Mouse (Mus musculus): ENCODE measurements around the gene Cracr2a. TPM values are rescaled to one million over a fixed set of nuclear protein-coding genes. Genes with fewer than 3 reads are reported as not detected.

The Cracr2a gene
- polyA plus RNA-seq, 1 experiment, result 0.01 TPM

- no peak overlapping the region for H3K4me3 ChIP-seq (ENCODE audit: insufficient read depth, poor library complexity, severe bottlenecking)
- no peaks in the 10 kb centered on the region for H3K79me3 ChIP-seq (ENCODE audit: low read depth)
- no peak overlapping the region for H3ac ChIP-seq (ENCODE audit: control insufficient read depth, insufficient read length, low read depth)
- peaks cover 3% of the 10 kb centered on the region for H3K27me3 ChIP-seq (ENCODE audit: control insufficient read depth, insufficient read depth, insufficient read length)
- TF ChIP-seq MYOD1 (IDR thresholded peaks at IDR 0.05; ENCODE audit: control insufficient read depth, insufficient read length, low read depth) (no peak), CEBPB (IDR thresholded peaks at IDR 0.05; ENCODE audit: low read depth) (no peak), USF1 (IDR thresholded peaks at IDR 0.05; ENCODE audit: low read depth) (no peak), MYOG (IDR thresholded peaks at IDR 0.05; ENCODE audit: control insufficient read depth, extremely low read depth, insufficient read length) (no peak), FOSL1 (IDR thresholded peaks at IDR 0.05; ENCODE audit: insufficient read depth, low read length, poor library complexity, severe bottlenecking) (no peak), CTCF (IDR thresholded peaks at IDR 0.05; ENCODE audit: control insufficient read depth, insufficient read depth, insufficient read length) (no peak), MAX (IDR thresholded peaks at IDR 0.05) (no peak)
- H3K36me3 ChIP-seq (ENCODE audit: control insufficient read depth, insufficient read depth), result no peaks in the 10 kb centered on the region
- no peaks in the 10 kb centered on the region for H3K79me2 ChIP-seq (ENCODE audit: control insufficient read depth, insufficient read depth)
Measured at GRCm38 (mm10) chr6:127537035-127537434, 24.1 kb upstream of the Cracr2a start.

DNA sequence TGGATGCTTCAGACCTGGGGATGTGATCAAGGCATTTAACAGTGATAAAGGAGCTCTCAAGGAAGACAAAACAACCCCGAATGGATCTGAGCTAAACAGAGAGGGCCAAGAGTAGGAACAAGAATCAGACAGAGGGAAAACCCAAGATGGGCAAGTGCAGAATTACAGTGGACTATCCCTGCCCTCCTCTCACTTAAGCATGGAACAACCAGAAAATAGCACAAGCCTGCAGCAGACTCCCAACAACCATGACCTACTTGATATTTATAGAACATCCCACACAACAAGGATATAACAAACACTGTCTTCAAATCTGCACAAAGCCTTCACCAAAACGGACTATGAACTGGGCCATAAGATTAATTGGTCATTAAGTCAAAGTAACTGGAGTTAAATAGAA, 23.0 kb upstream of the Cracr2a start:
- no peak overlapping the region for H3ac ChIP-seq (ENCODE audit: control insufficient read depth, insufficient read length, low read depth)
- TF ChIP-seq MYOD1 (IDR thresholded peaks at IDR 0.05; ENCODE audit: control insufficient read depth, insufficient read length, low read depth) (no peak), FOSL1 (IDR thresholded peaks at IDR 0.05; ENCODE audit: insufficient read depth, low read length, poor library complexity, severe bottlenecking) (no peak), MYOG (IDR thresholded peaks at IDR 0.05; ENCODE audit: control insufficient read depth, extremely low read depth, insufficient read length) (no peak)
- no peaks in the 10 kb centered on the region for H3K79me3 ChIP-seq (ENCODE audit: low read depth)
- H3K36me3 ChIP-seq (ENCODE audit: control insufficient read depth, insufficient read depth), result no peaks in the 10 kb centered on the region
- no peaks in the 10 kb centered on the region for H3K79me2 ChIP-seq (ENCODE audit: control insufficient read depth, insufficient read depth)
- H3K4me3 ChIP-seq (ENCODE audit: insufficient read depth, poor library complexity, severe bottlenecking), result no peak overlapping the region
- H3K27me3 ChIP-seq (ENCODE audit: control insufficient read depth, insufficient read depth, insufficient read length), result peaks cover 3% of the 10 kb centered on the region

- Histone ChIP-seq H3K27me3 (ENCODE audit: control insufficient read depth, insufficient read depth, insufficient read length) (peaks cover 6% of the 10 kb centered on the region), H3ac (ENCODE audit: control insufficient read depth, insufficient read length, low read depth) (no peak overlapping the region), H3K36me3 (ENCODE audit: control insufficient read depth, insufficient read depth) (no peaks in the 10 kb centered on the region), H3K79me3 (ENCODE audit: low read depth) (no peaks in the 10 kb centered on the region), H3K4me3 (ENCODE audit: insufficient read depth, poor library complexity, severe bottlenecking) (no peak overlapping the region), H3K79me2 (ENCODE audit: control insufficient read depth, insufficient read depth) (no peaks in the 10 kb centered on the region)
- no peak for TF ChIP-seq MYOD1 (IDR thresholded peaks at IDR 0.05; ENCODE audit: control insufficient read depth, insufficient read length, low read depth)
Measured at GRCm38 (mm10) chr6:127539226-127539625, 21.9 kb upstream of the Cracr2a start.

DNA sequence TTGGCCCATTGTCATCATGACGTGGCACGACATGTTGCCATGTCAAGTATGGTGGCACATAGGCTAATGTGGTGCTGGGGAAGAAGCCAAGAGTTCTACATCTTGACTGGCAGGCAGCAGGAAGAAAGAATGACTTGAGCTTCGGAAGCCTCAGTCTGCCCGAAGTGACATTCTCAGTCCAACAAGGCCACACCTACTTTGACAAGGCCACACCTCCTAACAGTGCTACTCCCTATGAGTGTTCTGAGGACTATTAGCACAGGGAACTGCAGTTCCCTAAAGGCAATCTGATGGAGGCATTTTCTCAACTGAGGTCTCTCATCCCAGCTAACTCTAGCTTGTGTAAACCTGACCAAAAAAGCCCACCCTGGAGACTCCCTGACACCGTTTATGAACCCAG, 21.5 kb upstream of the Cracr2a start:
- Histone ChIP-seq H3K36me3 (ENCODE audit: control insufficient read depth, insufficient read depth) (no peaks in the 10 kb centered on the region), H3K4me3 (ENCODE audit: insufficient read depth, poor library complexity, severe bottlenecking) (no peak overlapping the region), H3K27me3 (ENCODE audit: control insufficient read depth, insufficient read depth, insufficient read length) (peaks cover 6% of the 10 kb centered on the region), H3ac (ENCODE audit: control insufficient read depth, insufficient read length, low read depth) (no peak overlapping the region), H3K79me2 (ENCODE audit: control insufficient read depth, insufficient read depth) (no peaks in the 10 kb centered on the region), H3K79me3 (ENCODE audit: low read depth) (no peaks in the 10 kb centered on the region)
- TF ChIP-seq MYOD1 (IDR thresholded peaks at IDR 0.05; ENCODE audit: control insufficient read depth, insufficient read length, low read depth) (no peak), MYOG (IDR thresholded peaks at IDR 0.05; ENCODE audit: control insufficient read depth, extremely low read depth, insufficient read length) (no peak), CEBPB (IDR thresholded peaks at IDR 0.05; ENCODE audit: low read depth) (no peak), USF1 (IDR thresholded peaks at IDR 0.05; ENCODE audit: low read depth) (no peak)

DNA sequence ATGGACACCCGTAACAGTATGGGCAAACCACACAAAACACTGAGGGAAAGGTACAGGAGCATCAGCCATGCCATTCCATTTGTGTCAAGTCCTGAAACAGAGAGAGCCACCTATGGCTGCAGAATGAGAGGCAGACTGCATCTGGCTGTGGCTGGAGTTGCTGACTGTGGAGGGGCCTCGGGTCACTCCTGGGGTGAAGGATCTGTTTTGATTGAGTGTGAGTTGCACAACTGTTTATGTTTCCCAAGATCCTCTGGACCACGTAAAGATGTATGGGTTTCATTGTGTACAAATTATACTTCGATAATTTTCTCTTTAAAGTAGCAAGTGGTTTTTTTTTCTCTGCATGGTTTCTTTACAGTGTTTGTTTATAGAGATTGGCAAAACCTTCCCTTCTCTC, 20.6 kb upstream of the Cracr2a start:
- Histone ChIP-seq H3K4me3 (ENCODE audit: insufficient read depth, poor library complexity, severe bottlenecking) (no peak overlapping the region), H3K79me3 (ENCODE audit: low read depth) (no peaks in the 10 kb centered on the region), H3ac (ENCODE audit: control insufficient read depth, insufficient read length, low read depth) (no peak overlapping the region), H3K36me3 (ENCODE audit: control insufficient read depth, insufficient read depth) (no peaks in the 10 kb centered on the region), H3K27me3 (ENCODE audit: control insufficient read depth, insufficient read depth, insufficient read length) (peaks cover 6% of the 10 kb centered on the region), H3K79me2 (ENCODE audit: control insufficient read depth, insufficient read depth) (no peaks in the 10 kb centered on the region)
- TF ChIP-seq USF1 (IDR thresholded peaks at IDR 0.05; ENCODE audit: low read depth) (no peak), MYOD1 (IDR thresholded peaks at IDR 0.05; ENCODE audit: control insufficient read depth, insufficient read length, low read depth) (no peak), FOSL1 (IDR thresholded peaks at IDR 0.05; ENCODE audit: insufficient read depth, low read length, poor library complexity, severe bottlenecking) (no peak), CEBPB (IDR thresholded peaks at IDR 0.05; ENCODE audit: low read depth) (no peak), CTCF (IDR thresholded peaks at IDR 0.05; ENCODE audit: control insufficient read depth, insufficient read depth, insufficient read length) (no peak), MAX (IDR thresholded peaks at IDR 0.05) (no peak), MYOG (IDR thresholded peaks at IDR 0.05; ENCODE audit: control insufficient read depth, extremely low read depth, insufficient read length) (no peak)

- no peaks in the 10 kb centered on the region for H3K79me3 ChIP-seq (ENCODE audit: low read depth)
- no peak overlapping the region for H3K4me3 ChIP-seq (ENCODE audit: insufficient read depth, poor library complexity, severe bottlenecking)
- TF ChIP-seq MAX (IDR thresholded peaks at IDR 0.05) (no peak), CTCF (IDR thresholded peaks at IDR 0.05; ENCODE audit: control insufficient read depth, insufficient read depth, insufficient read length) (no peak), CEBPB (IDR thresholded peaks at IDR 0.05; ENCODE audit: low read depth) (no peak), MYOD1 (IDR thresholded peaks at IDR 0.05; ENCODE audit: control insufficient read depth, insufficient read length, low read depth) (no peak), USF1 (IDR thresholded peaks at IDR 0.05; ENCODE audit: low read depth) (no peak), FOSL1 (IDR thresholded peaks at IDR 0.05; ENCODE audit: insufficient read depth, low read length, poor library complexity, severe bottlenecking) (no peak)
- H3K27me3 ChIP-seq (ENCODE audit: control insufficient read depth, insufficient read depth, insufficient read length), result peaks cover 6% of the 10 kb centered on the region
- H3K36me3 ChIP-seq (ENCODE audit: control insufficient read depth, insufficient read depth), result no peaks in the 10 kb centered on the region
- H3ac ChIP-seq (ENCODE audit: control insufficient read depth, insufficient read length, low read depth), result no peak overlapping the region
- H3K79me2 ChIP-seq (ENCODE audit: control insufficient read depth, insufficient read depth), result no peaks in the 10 kb centered on the region
Measured at GRCm38 (mm10) chr6:127541617-127542374, 19.3 kb upstream of the Cracr2a start.

Data from C2C12 (cell line).